Mouse (Mus musculus): ENCODE measurements around the gene Wbp4.
A peak's percentile ranks its signal among the peaks of the same experiment; 100 is the strongest.
"Not testable (repeated sequence)": the region's sequence is repeated elsewhere in the genome, so short reads cannot be mapped to it uniquely, and the experiment has no call there.

The Wbp4 gene

DNA sequence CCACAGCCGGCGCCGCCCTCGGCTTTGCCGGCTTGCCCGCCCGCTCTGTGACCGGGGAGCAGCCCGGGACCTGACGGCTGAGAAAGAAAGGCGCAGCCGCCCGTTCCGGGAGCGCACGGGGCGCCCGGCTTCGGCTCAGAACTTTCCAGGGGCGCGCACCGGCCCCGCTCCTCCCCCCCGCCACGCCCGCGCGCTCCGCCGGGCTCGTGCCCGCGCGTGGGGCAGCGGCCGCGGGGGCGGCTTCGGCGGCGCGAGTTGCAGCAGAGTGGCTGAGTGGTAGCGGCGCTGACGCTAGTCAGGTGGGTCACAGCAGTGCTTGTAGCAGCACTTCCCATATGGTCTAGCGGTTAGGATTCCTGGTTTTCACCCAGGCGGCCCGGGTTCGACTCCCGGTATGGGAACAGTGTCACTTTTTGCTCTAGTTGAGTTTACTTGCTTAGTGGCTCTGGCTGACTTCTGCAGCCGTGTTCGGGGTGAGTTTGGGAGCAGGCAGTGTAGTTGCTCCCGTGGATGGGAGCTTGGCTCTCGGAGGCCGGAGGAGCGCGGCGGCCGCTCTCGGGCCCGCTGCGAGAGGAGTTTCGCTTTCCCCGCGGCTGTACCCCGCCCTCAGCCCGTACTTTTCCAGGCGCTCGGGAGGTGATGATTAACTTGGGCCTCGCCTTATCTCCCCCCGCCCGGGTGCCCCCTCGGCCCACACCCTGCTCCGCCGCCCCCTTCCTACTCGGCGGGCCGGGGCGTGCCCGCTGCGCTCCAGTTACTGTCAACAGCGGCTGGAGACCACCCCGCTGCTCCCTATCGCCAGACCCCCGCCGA lies at the start of gene Wbp4:
TSS of gene Wbp4 (minus strand) at position 182 of the 813 bp plus-strand sequence.
- DNase-seq, result peak; percentile 97

DNA sequence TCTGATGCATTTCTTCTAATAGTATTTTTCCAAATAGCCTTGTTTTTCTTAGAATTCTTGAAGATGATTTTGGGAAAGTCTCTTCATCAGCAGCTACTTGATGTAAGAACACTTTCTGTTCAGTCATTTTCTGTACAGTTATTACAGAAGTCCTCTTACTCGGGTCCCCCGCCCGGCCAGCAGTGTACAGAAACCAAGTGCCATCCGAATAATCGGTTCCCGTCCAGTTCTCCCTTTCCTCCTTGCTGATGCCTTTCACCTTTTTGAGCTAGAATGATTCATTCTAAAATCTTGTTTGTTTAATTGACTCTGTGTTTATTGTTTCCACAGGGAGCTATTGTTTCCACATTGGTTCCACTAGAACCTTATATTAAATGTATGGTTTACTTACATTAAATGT lies 49.4 kb upstream of the Wbp4 start:
- DNase-seq, result no peak

- no peak for DNase-seq
These were observed 48.5 kb upstream of the Wbp4 start for GRCm38 (mm10) chr14:79529581-79530554.

DNA sequence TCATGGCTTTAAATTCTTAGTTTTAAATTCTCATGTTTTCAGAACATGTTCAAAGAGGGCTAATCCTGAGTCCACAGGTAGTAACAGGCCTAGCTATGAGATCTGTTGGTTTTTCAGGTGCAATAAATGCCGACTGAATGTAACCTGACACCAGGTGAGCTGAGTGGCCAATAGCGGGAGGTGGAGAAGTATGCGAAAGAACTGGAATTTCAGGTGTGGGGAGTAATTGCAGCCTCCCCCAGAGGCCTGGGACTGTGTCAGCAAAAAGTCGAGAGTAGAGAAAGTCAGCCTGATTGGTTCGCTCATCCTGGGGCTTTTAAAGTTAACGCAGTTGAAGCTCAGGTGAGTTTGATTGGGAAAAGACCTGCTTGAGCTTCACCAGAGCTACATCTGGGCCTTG lies 46.4 kb upstream of the Wbp4 start:
- no peak for DNase-seq

GRCm38 (mm10) chr14:79526106-79526505 lies 44.8 kb upstream of the Wbp4 start:
- not testable (repeated sequence) for DNase-seq

DNA sequence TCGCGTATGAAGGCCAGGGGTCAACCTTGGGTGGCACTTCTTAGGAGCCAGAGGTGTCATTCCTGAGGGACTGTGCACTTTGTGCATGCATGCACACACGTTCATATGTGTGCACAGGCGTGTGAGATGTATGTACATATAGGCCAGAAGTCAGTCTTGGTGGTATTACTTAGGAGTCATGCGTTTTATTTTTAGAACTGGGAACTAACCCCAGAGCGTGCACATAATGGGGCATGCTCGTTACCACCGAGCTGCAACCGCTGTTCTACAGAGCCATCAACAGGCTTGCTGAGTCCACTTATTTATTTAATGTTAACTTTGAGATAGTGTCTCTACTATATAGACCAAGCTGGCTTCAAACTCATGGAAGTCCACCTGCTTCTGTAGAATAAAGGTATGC lies 41.1 kb upstream of the Wbp4 start:
- DNase-seq, result no peak

- DNase-seq, result no peak
These were observed 40.3 kb upstream of the Wbp4 start for GRCm38 (mm10) chr14:79521471-79522117.

DNA sequence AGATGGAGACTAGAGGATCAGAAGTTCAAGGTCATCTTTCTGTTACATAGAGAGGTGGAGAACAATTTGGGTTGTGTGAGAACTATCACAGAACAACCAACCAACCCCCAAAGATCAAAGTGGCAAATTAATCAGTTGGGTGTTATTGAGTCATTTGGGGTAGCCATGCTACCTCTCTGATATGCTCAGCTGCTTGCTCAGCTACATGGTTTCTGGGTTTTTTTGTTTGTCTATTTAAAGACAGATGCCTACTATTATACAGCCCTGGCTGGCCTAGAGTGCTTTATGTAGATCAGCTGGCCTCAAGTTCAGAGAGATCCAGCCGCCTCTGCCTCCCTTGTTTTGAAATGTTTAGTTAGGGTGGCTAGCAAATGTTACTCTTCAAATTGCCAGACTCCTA lies 39.7 kb upstream of the Wbp4 start:
- no peak for DNase-seq

- no peak for DNase-seq
These were observed 39.3 kb upstream of the Wbp4 start for GRCm38 (mm10) chr14:79520612-79521011.

- no peak for DNase-seq
These were observed 38.3 kb upstream of the Wbp4 start for GRCm38 (mm10) chr14:79519663-79519975.

- DNase-seq, result no peak
These were observed 37.7 kb upstream of the Wbp4 start for GRCm38 (mm10) chr14:79518761-79519662.

- no peak for DNase-seq
These were observed 36.8 kb upstream of the Wbp4 start for GRCm38 (mm10) chr14:79518123-79518522.

- DNase-seq, result no peak
These were observed 35.9 kb upstream of the Wbp4 start for GRCm38 (mm10) chr14:79517185-79517740.

DNA sequence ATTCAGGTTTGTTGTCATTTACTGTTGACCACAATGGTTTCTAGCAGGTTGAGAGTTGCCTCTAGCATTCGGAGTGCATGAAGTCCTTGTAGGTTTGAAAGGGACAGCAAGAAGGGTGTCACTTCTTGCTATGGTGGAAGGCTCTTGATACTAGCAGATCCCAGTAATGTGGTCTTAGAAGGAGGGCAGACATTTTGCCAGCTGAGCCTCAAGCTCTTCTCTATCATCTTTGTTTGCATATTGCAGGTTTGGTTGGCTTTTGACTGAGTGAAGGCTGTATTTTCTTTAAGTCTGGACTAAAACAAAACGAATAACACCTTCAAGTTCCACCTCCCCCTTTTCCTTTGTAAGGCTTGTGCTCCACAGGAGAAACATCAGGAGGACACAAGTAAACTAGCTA lies 35.4 kb upstream of the Wbp4 start:
- no peak for DNase-seq

GRCm38 (mm10) chr14:79516243-79516610 lies 34.9 kb upstream of the Wbp4 start:
- no peak for DNase-seq

GRCm38 (mm10) chr14:79515511-79516242 lies 34.4 kb upstream of the Wbp4 start:
- no peak for DNase-seq

- no peak for DNase-seq
These were observed 33.8 kb upstream of the Wbp4 start for GRCm38 (mm10) chr14:79515100-79515499.

GRCm38 (mm10) chr14:79513951-79514350 lies 32.6 kb upstream of the Wbp4 start:
- no peak for DNase-seq

DNA sequence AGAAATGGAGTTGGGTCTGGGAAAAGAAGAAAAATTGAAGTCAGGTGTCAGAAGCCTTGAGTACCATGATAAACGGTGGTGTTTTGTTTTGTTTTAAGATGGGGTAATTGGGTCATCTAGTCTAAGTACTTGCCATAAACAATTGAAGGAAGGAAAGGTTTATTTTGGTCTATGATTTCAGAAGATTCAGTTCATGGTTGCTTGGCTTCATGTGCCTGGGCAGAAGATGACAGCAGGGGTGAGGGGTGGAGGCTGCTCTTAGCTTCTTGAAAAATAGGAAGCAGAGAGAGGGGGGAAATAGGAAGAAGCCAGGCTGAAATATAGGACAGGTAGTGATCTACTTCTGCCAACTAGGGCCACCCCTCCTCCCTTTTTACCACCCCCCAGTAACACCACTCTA lies 30.2 kb upstream of the Wbp4 start:
- no peak for DNase-seq

GRCm38 (mm10) chr14:79508662-79509305 lies 27.5 kb upstream of the Wbp4 start:
- DNase-seq, result no peak

GRCm38 (mm10) chr14:79507846-79508245 lies 26.5 kb upstream of the Wbp4 start:
- no peak for DNase-seq

All from right cerebral cortex, postnatal 4 days (tissue).